Mouse (Mus musculus) stomach, embryonic 16.5 days (tissue): Measurements from ENCODE around the gene Zzef1. TPM values are rescaled to one million over a fixed set of nuclear protein-coding genes. Genes with fewer than 3 reads are reported as not detected.

ENCODE experiments used
- ATAC-seq: fragments of 200-750 bp; cut with Nextera tagmentation; 2 replicates; pipeline ENCODE4 v1.8.0; 2017; ENCODE audit warnings: moderate number of reproducible peaks, moderate TSS enrichment; ENCODE audit not compliant: insufficient read depth, low FRiP score
- H3K27ac ChIP-seq: fragments of 300-500 bp; sonication (generic); 2 replicates; pipeline ENCODE4 v1.5.1; 2014; ENCODE audit warnings: low read length
- H3K27me3 ChIP-seq: fragments of 300-500 bp; sonication (generic); 2 replicates; pipeline ENCODE4 v1.6.1; 2014; ENCODE audit warnings: low read length, control low read depth, mixed read lengths; ENCODE audit not compliant: control insufficient read depth, insufficient read depth
- H3K36me3 ChIP-seq: fragments of 300-500 bp; sonication (generic); 2 replicates; pipeline ENCODE4 v1.6.1; 2014; ENCODE audit warnings: low read length; ENCODE audit not compliant: control insufficient read depth, insufficient read depth
- H3K4me1 ChIP-seq: fragments of 300-500 bp; sonication (generic); 2 replicates; pipeline ENCODE4 v1.6.1; 2014; ENCODE audit warnings: low read length, control low read depth, mixed read lengths; ENCODE audit not compliant: control insufficient read depth, insufficient read depth
- H3K4me2 ChIP-seq: fragments of 300-500 bp; sonication (generic); 2 replicates; pipeline ENCODE4 v1.6.1; 2014; ENCODE audit warnings: low read depth, low read length, mixed read lengths
- H3K4me3 ChIP-seq: fragments of 300-500 bp; sonication (generic); replicated peaks from 2 replicates; pipeline ENCODE4 v1.5.1; 2014; ENCODE audit warnings: mild to moderate bottlenecking, low read length
- H3K9ac ChIP-seq: fragments of 300-500 bp; sonication (generic); 2 replicates; pipeline ENCODE4 v1.6.1; 2014; ENCODE audit warnings: low read length
- H3K9me3 ChIP-seq: fragments of 300-500 bp; sonication (generic); replicated peaks from 2 replicates; pipeline ENCODE4 v1.6.1; 2016; ENCODE audit warnings: low read length, control low read depth; ENCODE audit not compliant: control insufficient read depth
- WGBS: fragments of 180-500 bp; shearing (Covaris S2); extraction: QIAGEN DNeasy Blood & Tissue Kit; methylation state at CpG from one replicate; pipeline ENCODE4 v1.1.7; 2014; 5-methylcytosine and 5-hydroxymethylcytosine counted together
- polyA plus RNA-seq: library from polyadenylated mRNA; unstranded; fragments of >200 nt; fragmentation: Nextera tagmentation; extraction: Ambion mirVana; gene quantifications from 2 replicates; pipeline ENCODE4 v1.2.1, GENCODE M21; 2015

Zzef1 gene
- polyA plus RNA-seq, result 8.7 and 9.5 TPM in 2 replicates

DNA sequence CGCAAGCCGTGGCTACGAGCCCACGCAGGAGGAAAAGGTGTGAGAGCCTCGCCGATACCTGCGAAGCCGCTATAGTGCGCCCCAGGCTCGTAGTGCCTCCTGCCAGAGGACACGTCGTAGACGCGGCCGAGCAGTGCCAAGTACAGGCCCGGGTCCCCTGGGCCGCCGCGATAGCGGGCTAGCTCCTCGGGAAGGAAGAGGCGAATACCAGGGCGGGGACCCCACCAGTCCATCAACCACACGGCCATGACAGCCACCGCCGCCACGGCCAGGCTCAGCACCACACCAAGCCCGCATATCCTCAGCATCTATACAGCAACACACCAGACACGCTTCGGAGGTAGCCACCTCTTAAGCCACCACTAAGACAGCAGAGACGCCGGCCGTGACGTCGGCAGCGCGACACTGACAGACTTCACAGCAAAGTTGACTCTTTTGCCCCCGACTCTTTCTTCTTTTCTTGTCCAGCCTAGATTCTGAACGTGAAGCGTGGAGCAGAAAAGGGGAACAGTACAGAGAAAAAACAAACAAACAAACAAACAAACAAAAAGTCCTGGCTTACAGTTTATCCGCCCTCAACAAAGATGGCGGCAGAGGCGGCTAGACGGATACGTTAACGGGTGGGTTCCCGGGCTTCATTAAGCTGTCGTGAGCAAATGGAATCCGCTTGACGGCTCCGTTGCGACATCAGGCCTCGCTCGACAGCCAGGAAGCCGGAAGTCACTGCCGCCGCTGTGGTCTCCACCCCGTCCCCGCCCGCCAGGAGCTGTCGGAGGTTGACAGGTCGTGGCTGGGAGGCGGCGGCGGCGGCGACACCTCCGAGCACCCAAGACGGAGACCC lies at the start of gene Zzef1, which contains the start of gene Cyb5d2:
Gene Zzef1 (plus strand): TSS at position 772 of the 841 bp plus-strand sequence.
Gene Cyb5d2 (minus strand): TSS at position 688 of the 841 bp plus-strand sequence.
- H3K4me1 ChIP-seq, result no peaks in the 10 kb centered on the region
- peak within 1 kb of the TSS; percentile 70 for H3K27ac ChIP-seq
- peak within 1 kb of the TSS; percentile 90 for H3K4me2 ChIP-seq
- under 1% methylated on average over 69 of the region's 69 CpGs for WGBS
- ATAC-seq, result peak; percentile 94
- peak within 1 kb of the TSS; percentile 91 for H3K9ac ChIP-seq
- H3K36me3 ChIP-seq, result no peaks in the 10 kb centered on the region
- peak within 1 kb of the TSS; percentile 96 for H3K4me3 ChIP-seq
- H3K27me3 ChIP-seq, result no peaks in the 10 kb centered on the region
- no peaks in the 10 kb centered on the region for H3K9me3 ChIP-seq

DNA sequence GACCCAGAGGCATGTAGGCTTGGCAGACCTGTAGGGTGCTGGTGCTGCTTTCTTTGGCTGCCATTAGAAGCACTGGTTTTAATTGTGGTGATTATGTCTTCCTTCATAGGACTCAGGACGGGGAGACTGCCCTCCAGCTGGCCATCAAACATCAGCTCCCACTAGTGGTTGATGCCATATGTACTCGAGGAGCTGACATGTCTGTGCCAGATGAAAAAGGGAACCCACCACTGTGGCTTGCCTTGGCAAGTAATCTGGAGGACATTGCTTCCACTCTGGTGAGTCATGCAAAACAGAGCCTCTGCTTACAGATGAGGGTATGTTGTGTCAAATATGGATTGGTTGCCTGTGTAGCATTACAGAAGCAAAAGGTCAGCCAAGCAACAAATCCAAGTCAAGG lies 44.1 kb upstream of the Zzef1 start:
- Histone ChIP-seq H3K9me3 (no peaks in the 10 kb centered on the region), H3K36me3 (peaks cover 26% of the 10 kb centered on the region), H3K4me1 (no peaks in the 10 kb centered on the region), H3K9ac (no peak overlapping the region), H3K4me3 (no peak overlapping the region), H3K27ac (no peak overlapping the region), H3K4me2 (no peak overlapping the region), H3K27me3 (no peaks in the 10 kb centered on the region)
- no peak for ATAC-seq
- WGBS, result 28% methylated on average over 2 of the region's 2 CpGs

DNA sequence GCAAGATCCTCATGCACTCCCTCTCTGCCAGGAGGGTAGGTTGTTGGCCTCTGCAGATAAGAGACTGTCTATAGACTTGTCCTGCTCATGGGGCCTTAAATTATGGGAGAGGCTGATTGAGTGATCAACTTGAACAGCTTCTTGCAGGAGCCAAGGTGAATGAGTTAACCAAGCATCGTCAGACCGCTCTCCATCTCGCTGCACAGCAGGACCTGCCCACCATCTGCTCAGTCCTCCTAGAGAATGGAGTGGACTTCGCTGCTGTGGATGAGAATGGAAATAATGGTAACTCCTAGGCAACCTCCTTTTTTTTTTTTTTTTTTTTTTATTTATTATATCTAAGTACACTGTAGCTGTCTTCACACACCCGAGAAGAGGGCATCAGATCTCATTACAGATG lies 37.7 kb upstream of the Zzef1 start:
- H3K4me2 ChIP-seq, result no peak overlapping the region
- H3K9ac ChIP-seq, result no peak overlapping the region
- H3K4me3 ChIP-seq, result no peak overlapping the region
- H3K27me3 ChIP-seq, result no peaks in the 10 kb centered on the region
- H3K4me1 ChIP-seq, result no peaks in the 10 kb centered on the region
- peaks cover 12% of the 10 kb centered on the region for H3K36me3 ChIP-seq
- ATAC-seq, result no peak
- WGBS, result 91% methylated on average over 5 of the region's 5 CpGs
- no peak overlapping the region for H3K27ac ChIP-seq
- H3K9me3 ChIP-seq, result no peaks in the 10 kb centered on the region

DNA sequence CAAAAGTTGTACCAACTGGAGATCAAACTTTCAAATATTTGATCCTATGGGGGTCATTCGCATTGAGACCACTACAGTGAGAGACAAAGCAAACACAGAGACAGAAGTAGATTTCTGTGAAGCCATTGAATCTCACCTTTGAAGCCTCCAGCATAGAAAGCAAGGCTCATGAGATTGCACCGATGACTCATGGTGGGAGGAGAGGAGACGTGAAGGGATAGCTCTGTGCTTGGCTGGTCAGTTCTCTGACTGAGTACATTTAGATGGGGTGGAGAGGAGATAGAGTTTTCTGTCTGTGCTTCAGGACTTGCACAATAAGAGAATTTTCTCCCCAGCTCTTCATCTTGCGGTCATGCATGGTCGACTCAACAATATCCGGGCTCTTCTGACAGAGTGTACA lies 36.4 kb upstream of the Zzef1 start:
- Histone ChIP-seq H3K27me3 (no peaks in the 10 kb centered on the region), H3K27ac (no peak overlapping the region), H3K9ac (no peak overlapping the region), H3K36me3 (peaks cover 14% of the 10 kb centered on the region), H3K4me1 (no peaks in the 10 kb centered on the region), H3K4me2 (no peak overlapping the region), H3K4me3 (no peak overlapping the region), H3K9me3 (no peaks in the 10 kb centered on the region)
- ATAC-seq, result no peak
- 91% methylated on average over 6 of the region's 6 CpGs for WGBS

DNA sequence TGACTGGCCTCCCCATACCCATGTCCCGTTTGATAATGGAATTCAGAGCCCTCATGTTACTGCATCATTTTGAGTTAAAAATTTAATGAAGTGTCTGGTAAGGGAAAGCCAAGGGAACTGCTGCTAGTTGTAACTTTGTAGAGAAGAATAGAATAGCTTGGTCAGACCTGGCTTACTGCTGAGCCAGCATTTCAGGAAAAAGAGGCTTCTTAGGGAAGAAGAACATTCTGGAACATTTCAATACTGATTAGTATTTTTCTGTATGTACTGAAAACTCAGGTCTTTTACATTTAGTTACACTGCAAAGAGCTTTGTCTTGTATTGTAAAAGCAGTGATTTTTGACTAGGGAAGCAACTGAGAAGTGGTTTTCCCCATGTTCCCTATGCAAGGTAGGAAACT lies 35.2 kb upstream of the Zzef1 start:
- H3K4me3 ChIP-seq, result no peak overlapping the region
- ATAC-seq, result no peak
- 81% methylated on average over 1 of the region's 1 CpGs for WGBS
- H3K27ac ChIP-seq, result no peak overlapping the region
- H3K4me1 ChIP-seq, result no peaks in the 10 kb centered on the region
- H3K9ac ChIP-seq, result no peak overlapping the region
- H3K4me2 ChIP-seq, result no peak overlapping the region
- peaks cover 15% of the 10 kb centered on the region for H3K36me3 ChIP-seq
- H3K27me3 ChIP-seq, result no peaks in the 10 kb centered on the region
- no peaks in the 10 kb centered on the region for H3K9me3 ChIP-seq

DNA sequence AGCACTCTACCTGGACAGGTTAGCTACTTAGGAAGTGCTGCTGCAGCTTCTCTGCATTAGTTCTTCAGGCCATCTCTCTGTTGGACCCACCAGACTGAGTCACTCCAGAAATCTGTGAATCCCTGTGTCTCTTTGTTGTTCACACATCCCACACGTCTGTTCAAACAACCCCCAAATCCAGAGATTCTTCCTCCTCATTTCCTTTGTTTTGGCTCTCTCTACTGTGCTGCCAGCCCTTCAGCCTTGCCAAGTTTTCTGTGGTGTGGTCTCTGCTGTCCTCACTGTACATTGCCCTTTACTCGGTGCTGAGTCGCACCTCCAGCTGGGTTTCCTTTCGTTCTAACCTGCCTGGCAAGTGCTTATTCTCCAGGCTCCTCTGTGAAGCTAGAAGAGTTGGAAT lies 31.8 kb upstream of the Zzef1 start:
- H3K36me3 ChIP-seq, result peaks cover 8% of the 10 kb centered on the region; the same call in 1 of the 2 replicates

DNA sequence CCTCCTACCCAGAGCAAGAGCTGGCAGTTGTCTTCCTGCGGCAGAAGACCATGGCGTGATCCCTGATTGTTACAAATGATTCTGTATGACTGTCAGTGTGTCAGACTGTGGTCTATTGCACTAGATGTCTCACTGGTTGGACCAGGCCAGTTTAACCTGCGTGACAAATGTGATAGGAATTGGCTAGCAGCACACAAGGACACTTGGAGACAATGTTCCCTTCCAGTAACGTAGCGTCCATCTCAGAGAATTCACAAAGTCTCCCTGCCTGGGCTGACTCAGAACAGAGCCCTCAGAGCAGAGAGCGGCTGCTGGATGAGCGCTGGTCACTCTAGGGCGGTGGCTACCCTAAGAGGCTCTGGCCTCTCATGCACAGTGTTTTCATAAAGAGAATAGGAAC lies 28.3 kb upstream of the Zzef1 start:
- Histone ChIP-seq H3K36me3 (peaks cover 8% of the 10 kb centered on the region; the same call in 1 of the 2 replicates), H3K9me3 (no peaks in the 10 kb centered on the region), H3K4me2 (no peak overlapping the region), H3K4me1 (no peaks in the 10 kb centered on the region; the same call in 1 of the 2 replicates), H3K27ac (peak overlapping the region; percentile 65), H3K9ac (no peak overlapping the region), H3K27me3 (no peaks in the 10 kb centered on the region), H3K4me3 (no peak overlapping the region)
- 80% methylated on average over 8 of the region's 8 CpGs for WGBS
- ATAC-seq, result no peak

More for the DNA sequence above, 31.8 kb upstream of the Zzef1 start:
- Histone ChIP-seq H3K27ac (no peak overlapping the region), H3K27me3 (no peaks in the 10 kb centered on the region), H3K9me3 (no peaks in the 10 kb centered on the region), H3K4me2 (no peak overlapping the region), H3K9ac (no peak overlapping the region), H3K4me1 (no peaks in the 10 kb centered on the region; the same call in 1 of the 2 replicates), H3K4me3 (no peak overlapping the region)
- 82% methylated on average over 4 of the region's 4 CpGs for WGBS
- ATAC-seq, result no peak

DNA sequence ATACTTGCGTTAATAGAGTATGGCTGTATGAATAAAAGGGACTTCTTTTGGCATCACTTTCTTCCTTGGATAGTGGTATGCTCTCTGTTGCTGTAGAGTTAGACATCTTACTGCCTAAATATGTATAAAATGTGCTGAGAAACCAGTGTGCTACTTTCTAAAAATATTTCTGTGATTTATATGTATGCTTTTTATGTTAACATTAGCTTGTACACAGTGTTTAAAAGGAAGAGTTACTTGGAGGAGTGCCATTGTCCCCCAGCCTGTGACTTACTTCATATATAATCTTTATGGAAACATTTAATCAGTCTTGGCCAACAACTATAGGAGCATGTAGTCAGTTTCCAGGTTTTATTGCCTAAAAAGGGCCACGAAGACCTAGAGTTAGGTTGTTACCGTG lies 27.0 kb upstream of the Zzef1 start:
- H3K9me3 ChIP-seq, result no peaks in the 10 kb centered on the region
- no peak overlapping the region for H3K9ac ChIP-seq
- 67% methylated on average over 3 of the region's 3 CpGs for WGBS
- no peak overlapping the region for H3K4me3 ChIP-seq
- ATAC-seq, result no peak
- H3K4me1 ChIP-seq, result no peaks in the 10 kb centered on the region; the same call in 1 of the 2 replicates
- no peak overlapping the region for H3K4me2 ChIP-seq
- peaks cover 8% of the 10 kb centered on the region; the same call in 1 of the 2 replicates for H3K36me3 ChIP-seq
- H3K27me3 ChIP-seq, result no peaks in the 10 kb centered on the region
- peak overlapping the region; percentile 65; the same call in 1 of the 2 replicates for H3K27ac ChIP-seq

DNA sequence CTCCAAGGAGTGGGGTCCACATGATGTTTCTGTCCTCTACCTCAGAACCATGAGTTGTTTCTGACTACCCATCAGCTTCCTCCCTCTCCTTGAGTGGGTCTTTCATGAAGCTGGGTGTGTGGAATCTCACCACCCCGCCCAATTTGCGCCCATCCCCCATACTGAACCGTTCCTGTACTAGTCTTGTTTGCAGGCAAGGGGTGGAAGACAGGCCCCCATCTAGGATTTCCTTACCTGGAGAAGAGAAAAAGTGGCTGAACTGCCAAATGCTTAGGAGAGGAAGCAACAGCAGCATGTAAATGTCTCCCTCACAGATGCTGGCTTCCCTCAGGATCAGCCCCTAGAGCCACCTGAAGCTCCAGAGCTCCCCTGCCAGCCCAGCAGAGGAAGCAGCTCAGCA lies 25.7 kb upstream of the Zzef1 start:
- H3K4me1 ChIP-seq, result no peaks in the 10 kb centered on the region; the same call in 1 of the 2 replicates
- no peak overlapping the region for H3K27ac ChIP-seq
- no peak for ATAC-seq
- no peak overlapping the region for H3K4me3 ChIP-seq
- 0 out of 2 replicates have a peak, but pooled peaks cover 5% of the 10 kb centered on the region for H3K36me3 ChIP-seq
- no peak overlapping the region for H3K4me2 ChIP-seq
- WGBS, result 86% methylated on average over 3 of the region's 3 CpGs
- H3K9me3 ChIP-seq, result no peaks in the 10 kb centered on the region
- no peaks in the 10 kb centered on the region for H3K27me3 ChIP-seq
- no peak overlapping the region for H3K9ac ChIP-seq
